Mouse (Mus musculus) embryonic fibroblast, embryonic 13.5 days (primary cell): ENCODE results near the gene Pgap3.

Experiments
- CTCF ChIP-seq: IDR thresholded peaks from 2 replicates; pipeline ENCODE4 v1.5.1; 2011; ENCODE audit warnings: mild to moderate bottlenecking, control low read depth, low read length, moderate library complexity, borderline replicate concordance; ENCODE audit not compliant: insufficient read depth
- POLR2A ChIP-seq: IDR thresholded peaks from 2 replicates; pipeline ENCODE4 v1.6.1; 2011; ENCODE audit warnings: low read depth, mild to moderate bottlenecking, control low read depth, low read length, moderate library complexity

DNA sequence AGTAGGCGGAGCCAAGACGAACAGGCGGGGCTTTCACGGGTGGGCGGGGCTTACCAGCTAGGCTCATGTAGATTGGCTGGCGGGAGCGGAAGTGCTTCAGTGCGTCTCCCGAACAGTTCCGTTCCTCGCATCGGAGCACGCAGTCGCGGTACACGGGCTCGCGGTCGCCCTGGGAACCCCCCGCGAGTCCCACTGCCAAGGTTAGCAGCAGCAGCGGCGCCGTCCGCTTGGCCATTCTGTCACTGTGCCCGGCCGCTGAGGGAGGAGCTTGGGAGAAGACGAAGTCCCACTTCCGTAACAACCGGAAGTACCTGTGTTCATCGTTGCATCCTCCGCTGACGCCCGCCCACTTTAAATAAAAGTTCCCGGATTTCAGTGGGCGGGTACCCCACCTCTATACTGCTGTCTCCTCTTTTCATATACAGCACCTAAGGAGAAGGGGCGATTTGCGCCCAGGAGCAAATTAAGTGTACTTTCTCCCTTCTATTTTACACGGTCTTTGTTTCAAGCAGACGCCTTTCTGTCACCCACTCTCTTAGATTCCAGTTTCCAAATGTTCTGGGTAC, at the start of gene Pgap3:
- TF ChIP-seq POLR2A (peak; percentile 50), CTCF (no peak)
